Mouse (Mus musculus): Measurements from ENCODE around the gene Phxr2.
"Not testable (repeated sequence)": the region's sequence is repeated elsewhere in the genome, so short reads cannot be mapped to it uniquely, and the experiment has no call there.

Phxr2 gene

DNA sequence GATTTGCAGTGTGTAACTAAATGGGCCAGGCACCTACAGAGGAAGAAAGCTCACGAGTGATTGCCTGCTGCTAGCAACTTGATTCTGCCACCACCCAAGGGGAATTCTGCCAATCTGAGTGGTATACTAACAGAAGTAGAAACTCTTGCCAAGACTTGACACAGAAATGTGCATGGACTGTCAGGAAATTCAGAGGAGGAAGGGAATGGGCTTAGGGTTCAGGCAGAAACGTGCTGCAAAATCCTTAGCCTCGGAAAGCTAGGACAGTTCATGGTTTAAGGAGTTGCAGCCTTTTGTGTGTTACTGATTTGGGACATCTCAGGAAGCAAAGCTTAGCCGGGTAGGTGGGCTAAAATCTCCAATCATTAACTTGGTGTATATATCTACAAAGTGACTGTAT lies at the start of gene Phxr2:
Phxr2 (minus strand) TSS at position 101 of the 400 bp plus-strand sequence.
- no peak for DNase-seq (ENCODE audit: low read depth)

DNA sequence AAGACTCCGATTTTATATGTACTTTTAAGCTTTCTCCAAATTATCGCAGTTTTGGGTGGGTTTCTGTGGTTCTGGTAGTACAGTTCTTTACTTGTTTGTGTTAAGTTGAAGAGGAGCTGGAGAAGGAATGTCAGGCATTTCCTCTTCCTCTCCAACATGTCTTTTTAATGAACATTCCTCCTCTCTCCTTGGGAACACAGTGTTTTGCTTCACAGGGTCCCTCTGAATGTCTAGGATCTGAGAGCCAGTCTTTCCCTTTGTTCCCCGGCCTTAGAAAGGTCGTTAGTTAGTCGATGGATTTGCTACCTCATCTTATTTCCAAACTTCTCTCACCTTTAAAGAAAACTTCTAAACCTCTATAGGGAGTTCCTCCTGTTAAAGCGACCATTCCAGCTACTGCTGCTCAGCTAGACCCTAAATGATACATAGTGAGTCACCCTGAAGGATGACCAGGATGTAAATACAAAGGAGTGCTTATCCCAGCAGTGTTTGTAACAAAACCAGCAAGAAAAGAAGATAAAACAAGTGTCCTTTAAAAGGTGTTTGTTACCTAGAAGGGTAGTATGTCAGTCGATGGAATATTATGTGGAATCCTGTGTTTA lies 46.9 kb upstream of the Phxr2 start:
- no peak for DNase-seq (ENCODE audit: low read depth)

- DNase-seq (ENCODE audit: low read depth): no peak
These were observed 45.9 kb upstream of the Phxr2 start for GRCm38 (mm10) chr10:99171961-99172497.

- no peak for DNase-seq (ENCODE audit: low read depth)
These were observed 43.6 kb upstream of the Phxr2 start for GRCm38 (mm10) chr10:99169765-99170129.

GRCm38 (mm10) chr10:99168840-99169764 lies 43.0 kb upstream of the Phxr2 start:
- no peak for DNase-seq (ENCODE audit: low read depth)

GRCm38 (mm10) chr10:99168404-99168803 lies 42.3 kb upstream of the Phxr2 start:
- DNase-seq (ENCODE audit: low read depth): no peak

DNA sequence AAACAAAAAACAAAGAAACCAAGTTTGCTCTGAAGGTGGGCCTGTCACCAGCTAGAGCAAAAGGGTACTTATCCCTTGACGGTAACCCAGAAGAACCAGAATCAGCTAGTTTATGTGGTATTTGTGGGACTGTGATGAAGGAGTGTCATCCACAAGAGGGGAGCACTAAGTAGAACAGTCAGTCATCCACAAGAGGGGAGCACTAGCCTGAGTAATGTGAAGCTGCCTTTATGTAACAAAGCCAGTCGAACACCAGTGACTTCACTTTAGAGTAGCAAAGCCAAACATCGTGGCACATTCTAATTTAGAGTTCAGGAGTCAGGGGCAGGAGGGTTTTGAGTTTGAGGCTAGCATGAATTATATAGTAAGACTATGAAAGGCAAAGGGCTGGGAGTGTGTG lies 40.3 kb upstream of the Phxr2 start:
- no peak for DNase-seq (ENCODE audit: low read depth)

- no peak for DNase-seq (ENCODE audit: low read depth)
These were observed 39.7 kb upstream of the Phxr2 start for GRCm38 (mm10) chr10:99165751-99166282.

GRCm38 (mm10) chr10:99164871-99165477 lies 38.8 kb upstream of the Phxr2 start:
- DNase-seq (ENCODE audit: low read depth): no peak

- DNase-seq (ENCODE audit: low read depth): no peak
These were observed 36.9 kb upstream of the Phxr2 start for GRCm38 (mm10) chr10:99163002-99163401.

GRCm38 (mm10) chr10:99161987-99162582 lies 36.0 kb upstream of the Phxr2 start:
- peak; percentile 28 for DNase-seq (ENCODE audit: low read depth)

GRCm38 (mm10) chr10:99157697-99158096 lies 31.6 kb upstream of the Phxr2 start:
- not testable (repeated sequence) for DNase-seq (ENCODE audit: low read depth)

DNA sequence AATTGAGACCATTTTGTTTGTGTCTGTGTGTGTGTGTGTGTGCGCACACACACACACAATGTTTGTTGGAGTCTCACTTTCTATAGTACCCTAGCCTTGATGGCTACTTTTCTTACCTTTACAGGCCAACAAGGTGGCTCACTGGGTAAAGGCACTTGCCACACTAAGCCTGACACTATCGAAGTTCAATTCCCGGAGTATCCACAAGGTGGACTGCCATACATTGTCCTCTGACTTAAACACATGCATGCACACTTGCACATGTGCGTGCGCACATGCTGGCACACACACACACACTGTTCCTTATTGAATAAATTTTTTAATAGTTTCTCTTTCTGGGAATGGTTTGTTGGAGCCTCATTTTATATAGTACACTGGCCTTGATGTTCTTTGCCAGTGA lies 30.7 kb upstream of the Phxr2 start:
- no peak for DNase-seq (ENCODE audit: low read depth)

DNA sequence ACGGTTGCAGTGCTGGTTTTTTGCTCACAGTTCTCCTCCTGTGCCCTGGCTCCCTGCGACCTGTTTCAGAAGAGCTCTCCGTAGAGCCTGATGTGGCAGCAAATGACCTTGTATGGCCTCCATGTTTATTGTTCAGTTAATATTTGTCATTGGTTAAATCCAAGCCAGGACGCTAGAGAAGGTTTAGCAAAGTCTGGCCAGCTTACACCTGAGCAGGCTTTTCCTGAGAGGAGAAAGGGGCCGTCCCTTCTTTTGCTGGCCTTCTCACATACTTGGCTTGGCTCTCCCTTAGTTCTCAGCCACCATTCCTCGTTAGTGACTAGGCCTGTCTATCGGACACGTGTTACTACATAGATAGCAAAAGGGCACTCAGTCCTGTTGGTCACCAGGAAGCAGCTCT lies 28.5 kb upstream of the Phxr2 start:
- no peak for DNase-seq (ENCODE audit: low read depth)

DNA sequence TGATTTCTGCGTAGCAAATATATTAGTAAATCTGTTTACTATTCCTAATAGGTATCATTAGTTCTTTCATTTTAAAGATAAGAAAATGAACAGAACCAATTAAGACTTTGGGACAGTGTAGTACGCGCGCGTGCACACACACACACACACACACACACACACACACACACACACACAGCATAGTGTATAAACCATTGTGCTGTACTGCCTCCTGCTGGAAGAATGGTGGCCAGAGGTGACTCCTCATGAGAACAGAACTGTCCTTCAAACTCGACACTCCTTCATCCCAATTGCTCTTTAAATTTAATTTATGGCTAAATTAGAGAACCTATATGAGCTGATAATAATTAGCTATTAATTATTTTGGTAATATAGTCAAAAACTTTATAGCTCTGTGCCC lies 25.9 kb upstream of the Phxr2 start:
- DNase-seq (ENCODE audit: low read depth): no peak

DNA sequence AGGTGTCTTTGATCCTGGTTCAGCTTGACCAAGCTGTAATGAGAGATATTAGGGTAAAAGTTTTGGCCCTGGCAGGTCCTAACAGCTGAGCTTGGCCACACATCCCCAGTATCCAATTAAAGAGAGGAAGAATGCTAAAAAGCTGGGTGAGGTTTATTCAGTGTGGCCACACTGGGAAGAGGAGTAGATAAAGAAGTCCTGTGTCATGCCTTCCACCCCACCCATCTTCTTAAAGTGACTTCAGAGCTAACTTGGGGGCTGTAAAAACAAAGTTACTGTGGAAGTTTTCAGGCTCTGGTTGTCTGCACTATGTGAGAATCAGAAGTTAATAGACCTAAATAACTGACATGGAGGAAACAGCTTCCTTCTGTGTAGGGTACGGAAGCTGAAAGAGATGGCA lies 25.5 kb upstream of the Phxr2 start:
- no peak for DNase-seq (ENCODE audit: low read depth)

DNA sequence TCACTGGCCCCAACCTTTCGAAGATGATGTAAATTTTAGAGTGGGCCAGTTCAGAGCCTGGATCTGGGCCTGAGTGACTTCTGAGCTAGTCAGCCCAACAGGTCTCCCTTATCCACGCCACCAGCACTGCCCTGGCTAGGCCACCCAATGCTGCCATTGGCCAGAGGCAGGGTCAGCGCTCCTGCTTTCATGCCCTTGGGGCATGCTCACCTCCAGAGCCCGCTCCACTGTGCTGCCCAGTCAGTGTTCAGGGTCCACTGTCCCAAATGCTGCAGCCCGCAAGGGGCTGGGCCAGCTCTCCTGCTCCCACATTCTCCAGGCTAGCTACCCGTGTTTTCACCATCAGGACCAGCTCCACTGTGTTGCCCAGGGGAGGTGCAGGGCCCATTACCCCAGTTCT lies 23.9 kb upstream of the Phxr2 start:
- no peak for DNase-seq (ENCODE audit: low read depth)

- DNase-seq (ENCODE audit: low read depth): no peak
These were observed 20.5 kb upstream of the Phxr2 start for GRCm38 (mm10) chr10:99146596-99146995.

DNA sequence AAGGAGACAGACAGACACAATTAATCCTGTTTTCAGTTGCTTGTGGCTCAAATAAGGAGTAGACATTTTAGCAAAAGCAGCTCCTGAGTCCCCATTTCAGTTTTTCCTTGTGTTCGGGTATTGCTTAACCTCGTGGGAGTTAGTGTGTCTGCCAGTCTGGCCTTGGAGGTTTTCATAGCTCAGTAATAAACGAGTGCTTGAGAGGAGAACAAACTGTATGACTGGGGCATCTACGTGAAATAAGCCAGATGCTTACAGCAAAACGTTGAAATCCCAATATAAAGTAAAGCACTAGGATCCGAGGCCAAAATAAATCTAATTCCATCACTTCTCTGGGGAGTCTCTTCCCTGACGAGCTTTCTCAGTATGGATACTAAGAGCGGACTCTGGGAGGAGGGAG lies 19.5 kb upstream of the Phxr2 start:
- DNase-seq (ENCODE audit: low read depth): no peak

DNA sequence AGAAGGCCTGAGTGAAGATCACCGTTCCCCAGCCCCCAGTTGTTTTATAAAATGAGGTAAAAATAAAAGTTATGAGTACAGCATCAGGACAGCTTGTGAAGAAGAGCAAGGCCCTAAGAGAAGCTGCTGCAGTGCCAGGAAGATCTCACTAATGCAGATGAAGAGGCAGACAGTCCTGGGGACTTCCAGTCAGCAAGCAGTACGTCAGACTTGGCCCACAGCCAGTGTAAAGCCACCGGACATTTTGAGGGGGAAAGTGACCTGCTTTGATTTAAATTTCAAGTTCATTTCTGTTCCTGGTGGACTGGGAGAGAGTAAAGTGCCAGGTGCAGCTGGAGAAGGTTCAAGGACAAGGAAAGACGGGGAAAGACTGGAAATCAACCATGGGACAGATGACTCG lies 10.2 kb upstream of the Phxr2 start:
- DNase-seq (ENCODE audit: low read depth): no peak

- no peak for DNase-seq (ENCODE audit: low read depth)
These were observed 7.3 kb upstream of the Phxr2 start for GRCm38 (mm10) chr10:99133321-99133875.

Data from c-Kit-positive CD71-positive TER-119-negative erythroid progenitor cells, embryonic 14.5 days (primary cell).